Mouse (Mus musculus) kidney, postnatal 10 days (tissue): ENCODE measurements around the gene Gm20458.
A peak's percentile ranks its signal among the peaks of the same experiment; 100 is the strongest.

Source experiments
- DNase-seq: peaks from one replicate; pipeline ENCODE4 v3.0.0; 2021; ENCODE audit warnings: mixed read lengths

Gm20458 gene

DNA sequence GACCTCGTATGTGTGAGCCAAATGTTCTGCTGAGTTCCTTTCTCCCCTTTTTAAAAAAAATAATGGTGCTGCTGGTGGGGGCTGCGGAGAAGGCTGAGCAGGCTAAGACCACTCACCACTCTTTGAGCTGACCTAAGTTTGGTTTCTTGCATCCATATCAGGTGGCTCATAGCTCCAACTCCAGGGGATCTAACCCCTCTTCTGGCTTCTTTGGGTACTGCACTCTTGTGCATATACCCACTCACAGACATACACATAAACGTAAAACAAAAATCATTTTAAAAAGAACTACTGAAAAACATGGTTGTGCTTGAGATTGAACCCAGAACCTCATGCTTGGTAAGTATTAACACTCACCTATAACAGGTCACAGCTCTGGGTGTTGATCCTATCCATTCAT lies 44.2 kb downstream of the Gm20458 start:
- DNase-seq: no peak

DNA sequence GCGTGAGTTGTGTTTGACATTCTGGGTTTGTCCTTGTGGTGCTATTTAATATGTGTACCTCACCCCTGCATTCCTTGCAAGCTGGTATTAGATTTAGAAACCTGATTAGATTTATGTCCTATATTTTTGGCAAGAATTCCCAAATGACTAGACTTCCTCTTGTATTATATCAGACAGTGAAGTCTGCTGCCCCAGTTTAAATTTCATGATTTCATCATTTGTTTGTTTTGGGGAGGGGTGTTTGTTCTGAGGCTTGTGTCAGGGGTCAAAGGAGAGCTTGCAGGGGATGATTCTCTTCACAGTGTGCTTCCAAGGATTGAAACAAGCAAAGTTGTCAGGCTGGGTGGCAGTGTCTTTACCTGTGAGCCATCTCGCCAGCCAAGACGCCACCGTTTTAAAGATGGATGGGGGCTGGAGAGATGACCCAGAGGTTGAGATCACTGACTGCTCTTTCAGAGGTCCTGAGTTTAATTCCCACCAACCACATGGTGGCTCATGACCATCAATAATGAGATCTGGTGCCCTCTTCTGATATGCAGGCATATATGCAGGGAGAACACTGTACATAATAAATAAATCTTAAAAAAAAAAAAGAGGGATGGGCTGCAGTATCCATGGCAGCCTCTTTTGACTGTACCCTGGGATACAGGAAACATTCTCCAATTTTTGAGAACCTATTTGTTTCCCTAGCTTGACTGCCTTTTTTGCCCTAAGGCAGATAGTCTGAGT lies 45.0 kb downstream of the Gm20458 start:
- DNase-seq: no peak

DNA sequence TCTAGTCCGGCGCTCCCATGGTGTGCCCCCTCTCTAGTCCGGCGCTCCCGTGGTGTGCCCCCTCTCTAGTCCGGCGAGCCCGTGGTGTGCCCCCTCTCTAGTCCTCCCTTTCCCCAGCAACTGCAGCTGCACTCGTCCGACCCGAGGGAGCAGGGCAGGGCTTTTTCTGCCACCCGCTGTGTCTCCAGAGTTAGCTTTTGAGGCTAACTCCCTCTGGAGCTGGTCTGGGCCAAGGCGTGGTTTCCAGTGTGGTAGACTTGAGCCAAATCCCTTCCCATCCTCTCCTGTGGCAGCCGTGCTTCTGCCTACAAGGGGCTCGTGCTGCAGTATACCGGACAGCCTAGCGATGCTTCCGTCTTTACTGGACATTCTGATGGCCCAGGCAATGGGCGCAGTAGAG lies 47.0 kb downstream of the Gm20458 start:
- DNase-seq: no peak

DNA sequence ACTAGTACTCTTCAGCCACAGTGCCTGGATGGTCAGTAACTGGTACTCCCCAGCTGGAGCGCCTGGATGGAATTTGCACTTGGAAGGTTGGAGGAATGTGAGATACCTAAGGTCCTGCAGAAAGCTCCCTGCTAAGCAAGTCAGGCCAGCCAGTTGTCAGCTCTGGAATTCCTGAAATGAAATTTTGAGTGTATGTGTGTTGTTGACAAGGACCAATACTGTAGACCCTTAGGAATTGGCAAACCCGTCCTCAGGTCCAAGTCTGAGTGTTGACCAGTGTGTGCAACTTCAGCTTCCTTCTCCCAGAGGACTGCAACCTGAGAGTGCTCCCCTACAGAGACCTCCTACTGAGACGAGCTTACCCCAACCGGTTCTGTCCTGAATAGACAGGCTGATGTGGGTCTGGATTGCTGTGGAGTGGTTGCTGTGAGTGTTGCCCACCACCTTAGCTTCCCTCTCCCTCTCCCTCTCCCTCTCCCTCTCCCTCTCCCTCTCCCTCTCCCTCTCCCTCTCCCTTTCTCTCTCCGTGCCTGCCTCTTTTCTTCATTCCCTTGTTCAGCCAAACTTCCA lies 49.9 kb downstream of the Gm20458 start:
- peak; percentile 67 for DNase-seq

DNA sequence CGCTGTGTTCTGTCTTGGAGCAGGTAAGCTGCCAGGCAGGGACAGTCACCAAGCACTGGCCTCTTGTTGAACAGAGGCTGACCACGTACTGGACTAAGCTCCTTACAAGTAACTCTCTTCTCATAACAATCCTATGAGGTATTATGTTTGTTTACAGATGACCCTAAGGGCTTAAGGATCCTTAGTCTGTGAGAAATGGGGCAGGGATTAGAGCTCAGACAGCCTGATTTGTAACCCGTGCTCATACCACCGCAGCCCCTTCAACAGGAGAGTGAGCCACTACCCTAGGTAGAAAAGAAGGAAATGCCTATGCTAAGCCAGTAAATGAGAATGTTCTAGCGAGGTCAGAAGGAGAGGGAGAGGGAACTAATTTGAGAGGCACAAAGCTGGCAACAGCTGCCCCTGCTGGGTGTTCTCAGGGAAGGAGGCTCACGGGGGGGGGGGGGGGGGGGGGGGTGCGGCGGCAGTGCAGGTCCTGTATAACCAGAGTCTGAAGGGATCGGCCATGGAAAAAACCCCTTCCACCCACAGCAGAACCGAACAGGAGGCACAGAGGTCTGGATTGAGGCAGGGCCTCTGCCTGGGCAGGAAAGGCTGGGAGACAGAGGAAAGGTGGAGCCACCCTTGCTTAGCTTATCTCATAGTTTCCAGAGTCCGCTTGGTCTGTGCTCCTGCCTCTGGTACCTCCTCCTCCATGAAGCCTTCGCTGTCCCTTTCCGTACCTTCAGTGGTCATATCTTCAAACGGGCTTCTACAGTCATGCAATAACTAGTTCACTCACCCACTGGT lies 51.5 kb downstream of the Gm20458 start:
- no peak for DNase-seq

DNA sequence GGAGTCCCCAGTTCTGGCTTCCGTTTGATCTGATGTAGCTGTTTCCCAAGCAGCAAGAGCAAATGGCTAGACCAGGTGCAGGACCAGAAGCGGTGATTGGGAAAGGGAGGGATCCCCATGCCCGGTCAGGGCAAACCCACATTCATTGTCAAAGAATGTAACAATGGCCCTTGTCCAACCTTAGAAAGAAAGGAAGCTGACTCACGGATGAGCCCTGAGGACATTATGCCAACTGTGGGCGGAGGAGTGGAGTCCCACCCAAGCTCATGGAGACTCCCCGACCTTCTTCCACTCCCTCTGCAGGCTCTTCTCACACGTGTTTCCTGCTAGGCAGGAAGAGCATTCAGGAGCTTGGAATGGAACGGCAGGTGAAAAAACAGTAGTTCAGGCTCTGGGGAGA lies 52.6 kb downstream of the Gm20458 start:
- DNase-seq: peak; percentile 57

DNA sequence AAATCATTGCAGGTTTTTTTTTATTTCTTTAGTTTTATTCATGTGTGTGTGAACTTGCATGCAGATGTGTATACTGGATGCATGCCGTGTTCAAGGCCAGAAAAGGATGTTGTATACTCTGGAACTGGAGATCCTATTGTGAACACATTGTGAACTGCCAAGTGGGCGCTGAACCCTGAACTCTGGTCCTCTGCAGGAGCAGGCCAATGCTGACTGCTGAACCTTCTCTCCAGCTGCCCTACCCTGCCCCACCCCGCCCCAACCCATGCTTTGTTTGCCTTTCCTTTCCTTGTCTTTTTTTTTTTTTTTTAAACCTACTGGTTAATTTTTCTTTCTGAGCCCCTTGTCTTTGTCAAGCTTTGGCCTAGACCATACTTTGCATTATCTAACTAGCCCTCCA lies 54.1 kb downstream of the Gm20458 start:
- DNase-seq: no peak

DNA sequence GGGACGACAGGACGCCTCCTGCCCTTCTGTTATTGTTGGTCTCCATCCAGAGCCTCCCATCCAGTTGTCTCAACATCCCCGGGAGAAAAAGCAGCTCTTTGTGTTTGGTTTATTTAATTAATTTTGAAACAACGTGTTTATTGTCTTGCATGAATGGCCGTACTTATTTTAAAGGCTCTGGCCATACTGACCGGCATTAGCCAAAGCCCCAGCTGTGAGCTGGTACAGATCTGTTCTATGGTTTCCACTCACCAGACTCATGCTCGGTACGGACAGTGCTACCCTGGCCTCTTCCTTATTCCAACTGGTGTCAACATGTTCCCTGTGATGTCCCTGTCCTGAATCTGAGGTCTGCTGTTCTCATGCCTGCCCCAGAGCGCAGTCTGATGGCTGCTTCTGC lies 55.1 kb downstream of the Gm20458 start:
- DNase-seq: no peak

DNA sequence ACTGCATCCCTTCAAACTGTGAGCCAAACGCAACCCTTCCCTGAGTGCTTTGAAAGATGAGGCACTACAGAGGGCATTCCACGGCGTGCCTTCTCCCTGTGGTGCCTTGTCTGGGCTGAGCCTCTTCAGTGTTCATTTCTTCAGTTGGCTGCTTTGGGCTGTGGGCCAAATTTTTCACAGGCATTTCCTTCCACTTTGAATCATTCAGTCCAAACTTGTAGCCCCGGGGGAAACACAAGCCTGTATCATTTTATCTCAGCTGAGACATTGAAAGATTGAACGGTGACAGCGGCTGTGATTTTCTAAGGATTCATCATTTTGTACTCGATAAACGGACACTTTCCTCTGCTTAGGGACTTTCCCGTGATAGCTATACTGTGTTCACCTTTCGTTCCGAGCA lies 55.8 kb downstream of the Gm20458 start:
- no peak for DNase-seq

DNA sequence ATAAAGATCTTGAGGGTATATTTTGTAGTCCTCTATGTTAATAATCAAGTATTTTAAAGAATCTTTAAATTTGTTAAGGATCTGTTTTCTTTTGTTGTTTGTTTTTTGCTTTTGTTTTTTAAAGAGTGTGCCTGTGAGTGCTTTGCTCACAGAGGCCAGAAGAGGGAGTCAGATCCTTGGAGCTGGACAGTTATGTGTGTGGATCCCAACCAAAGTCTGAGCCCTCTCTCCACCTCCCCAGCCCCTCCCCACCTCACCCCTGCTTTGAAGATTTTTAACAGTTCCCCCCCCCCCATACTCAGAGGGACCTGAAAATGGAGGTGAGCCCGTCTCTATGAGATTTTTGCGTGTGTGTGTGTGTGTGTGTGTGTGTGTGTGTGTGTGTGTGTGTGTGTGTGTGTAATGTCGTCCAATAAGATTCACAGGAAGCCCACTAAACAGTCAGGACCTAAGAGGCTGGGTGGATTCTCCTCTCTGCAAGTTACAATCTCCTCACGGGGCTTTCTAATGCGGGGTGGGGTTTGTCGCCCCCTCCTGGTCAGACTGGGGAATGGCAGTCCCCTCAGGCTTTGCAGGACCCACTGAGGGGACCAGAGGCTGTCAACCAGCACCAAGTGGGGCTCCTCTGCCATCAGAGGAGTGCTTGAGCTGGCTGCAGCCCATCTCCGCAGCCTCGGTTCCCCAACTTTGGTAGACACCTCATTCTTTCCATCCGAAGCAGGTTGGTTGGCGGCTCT lies 56.9 kb downstream of the Gm20458 start:
- DNase-seq: peak; percentile 71

DNA sequence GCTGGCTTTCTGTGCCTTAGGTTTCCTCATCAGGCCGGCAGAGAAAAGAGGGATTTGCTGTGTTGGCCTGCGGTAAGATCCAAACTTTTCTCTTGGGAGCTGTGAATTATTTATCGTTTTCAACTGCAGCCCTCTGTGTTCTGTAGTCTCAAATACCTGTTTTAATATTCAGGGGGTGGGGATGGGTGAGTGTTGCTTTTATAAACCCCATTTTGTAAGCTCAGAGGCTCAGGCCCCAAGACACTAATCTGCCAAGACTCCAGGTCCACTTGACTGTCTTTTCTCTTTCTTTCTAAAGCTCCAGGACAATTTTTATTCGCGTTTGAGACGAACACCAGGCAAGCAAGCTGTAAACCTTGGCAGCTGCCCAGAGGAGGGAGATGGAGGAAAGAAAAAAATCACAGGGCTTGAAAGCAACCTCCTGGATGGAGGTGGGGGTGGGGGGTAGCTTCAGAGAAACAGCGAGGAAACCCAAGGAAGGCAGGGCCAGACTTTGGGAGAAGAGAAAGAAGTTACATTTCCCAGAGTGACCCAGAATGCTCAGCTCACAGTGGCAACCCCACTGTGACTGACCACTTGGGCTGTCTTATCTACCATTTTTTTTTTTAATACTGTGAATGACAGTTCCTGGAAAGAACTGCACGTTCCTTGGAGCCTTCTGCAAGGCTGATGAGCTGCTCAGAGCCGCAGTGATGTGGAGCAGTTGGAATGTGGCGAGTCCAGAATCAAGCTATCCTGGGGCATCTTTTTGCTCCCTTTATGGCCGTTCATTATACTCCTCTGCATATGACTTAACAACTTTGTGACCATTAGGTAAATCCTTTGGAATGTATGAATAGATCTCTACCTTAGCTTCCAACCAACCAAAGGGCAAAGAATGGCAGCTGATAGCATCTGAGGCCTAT lies 57.8 kb downstream of the Gm20458 start:
- peak; percentile 36 for DNase-seq

DNA sequence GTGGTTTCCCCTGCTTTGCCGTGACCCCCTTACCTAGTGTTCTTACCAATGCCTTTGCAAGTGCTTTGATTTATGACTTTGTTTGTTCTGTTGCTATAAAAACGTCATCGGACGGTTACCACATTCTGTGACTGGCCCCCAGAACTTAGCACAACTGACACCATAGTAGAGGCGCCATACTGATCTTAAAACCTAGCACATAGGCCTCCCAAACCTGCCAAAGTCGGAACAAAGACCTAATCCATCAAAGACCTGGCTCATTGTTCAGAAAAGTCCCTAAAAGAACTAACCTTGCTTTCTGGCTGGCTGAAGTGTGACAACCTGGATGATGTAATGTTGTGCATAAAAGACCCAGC lies 58.4 kb downstream of the Gm20458 start:
- DNase-seq: no peak

DNA sequence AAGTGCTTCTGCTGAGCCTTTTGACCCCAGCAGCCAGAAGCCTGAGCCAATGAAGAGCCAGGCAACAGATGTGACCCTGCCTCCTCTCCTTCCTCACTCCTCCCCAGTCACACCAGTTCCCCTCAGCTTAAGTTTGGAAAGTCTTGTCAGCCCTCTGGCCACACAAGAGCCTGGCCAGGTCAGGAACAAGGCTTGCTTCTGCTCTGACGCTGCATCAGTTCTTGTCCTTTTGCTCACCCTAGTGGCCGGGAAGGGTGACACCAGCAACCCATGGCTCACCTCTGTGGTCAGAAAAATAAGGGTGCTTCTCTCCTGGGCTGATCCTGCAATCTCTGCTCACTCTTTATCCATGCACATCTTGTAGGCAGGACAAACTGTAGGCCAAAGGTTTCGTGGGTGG lies 60.0 kb downstream of the Gm20458 start:
- DNase-seq: peak; percentile 77

DNA sequence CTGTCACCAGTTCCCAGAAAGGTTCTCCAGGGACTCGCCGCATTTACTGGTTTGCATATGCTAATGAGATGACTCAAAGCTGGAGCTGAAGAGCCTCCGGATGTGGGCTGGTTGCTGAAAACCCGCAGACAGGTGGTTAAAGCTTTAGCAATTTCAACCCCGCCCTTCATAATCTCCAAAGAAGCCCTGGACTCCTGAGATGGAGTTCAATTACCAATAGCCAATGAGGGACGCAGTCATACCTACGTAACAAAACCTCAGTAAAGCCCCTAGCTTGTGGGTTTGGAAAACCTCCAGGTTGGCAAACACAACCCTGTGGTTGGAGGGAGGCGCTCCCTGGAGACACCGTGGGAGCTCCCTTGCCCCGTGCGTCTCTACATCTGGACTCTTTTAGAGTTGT lies 61.1 kb downstream of the Gm20458 start:
- no peak for DNase-seq

DNA sequence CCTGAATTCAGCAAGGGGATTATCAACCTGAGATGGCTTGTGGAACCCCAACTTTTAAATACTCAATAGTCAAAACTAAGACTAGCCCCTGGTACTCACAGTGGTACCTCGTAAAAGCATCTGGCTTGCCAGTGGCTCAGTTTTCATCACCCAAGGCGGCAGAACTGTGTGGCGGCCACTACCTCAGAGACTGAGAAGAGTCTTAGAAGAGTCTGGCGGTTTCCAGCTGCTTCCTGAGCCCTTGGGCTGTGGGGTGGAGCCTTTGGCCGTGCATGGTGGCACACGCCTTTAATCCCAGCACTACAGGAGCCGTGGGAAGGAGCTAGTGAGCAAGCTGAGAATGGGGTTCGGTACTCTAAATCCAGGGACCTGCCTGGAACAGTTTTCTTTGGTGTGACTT lies 61.5 kb downstream of the Gm20458 start:
- no peak for DNase-seq

DNA sequence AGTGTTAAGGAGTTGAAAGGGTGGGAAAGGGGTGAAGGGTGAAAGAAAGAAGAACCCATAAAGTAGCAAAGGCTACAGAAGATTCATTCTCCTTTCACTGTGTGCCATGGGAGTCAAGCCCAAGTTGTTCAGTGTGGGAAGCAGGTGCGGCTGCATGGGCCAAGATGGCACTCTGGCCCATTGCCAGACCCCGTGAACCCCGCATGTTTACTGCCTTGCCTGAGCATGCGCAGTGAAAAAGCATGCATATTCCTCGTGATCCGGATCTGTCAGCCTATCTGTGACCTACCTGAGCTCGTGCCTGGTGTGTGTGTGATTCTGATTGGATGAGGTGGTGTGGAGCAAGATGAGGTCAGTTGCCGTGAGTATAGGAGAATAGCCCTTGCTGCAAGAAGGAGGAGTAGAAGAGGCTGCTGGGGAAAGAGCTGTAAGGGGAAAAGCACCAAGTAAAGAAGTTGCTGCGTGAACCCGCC lies 62.6 kb downstream of the Gm20458 start:
- DNase-seq: no peak

DNA sequence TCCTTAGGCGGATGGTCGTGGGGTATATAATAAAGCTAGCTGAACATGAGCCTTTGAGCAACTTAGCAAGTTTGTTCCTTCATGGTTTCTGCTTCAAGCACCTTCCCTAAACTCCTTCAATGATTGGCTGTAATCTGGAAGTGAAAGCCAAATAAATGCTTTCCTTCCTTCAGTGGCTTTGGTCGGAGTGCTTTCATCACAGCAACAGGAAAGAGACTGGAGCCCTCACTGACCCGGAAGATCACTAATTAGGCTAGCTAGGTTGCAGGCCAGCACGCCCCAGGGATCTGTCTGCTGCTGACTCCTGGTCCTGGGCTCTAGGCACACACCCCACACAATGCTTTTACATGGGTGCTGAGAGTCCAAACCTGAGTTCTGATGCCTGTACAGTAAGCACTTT lies 67.8 kb downstream of the Gm20458 start:
- no peak for DNase-seq

DNA sequence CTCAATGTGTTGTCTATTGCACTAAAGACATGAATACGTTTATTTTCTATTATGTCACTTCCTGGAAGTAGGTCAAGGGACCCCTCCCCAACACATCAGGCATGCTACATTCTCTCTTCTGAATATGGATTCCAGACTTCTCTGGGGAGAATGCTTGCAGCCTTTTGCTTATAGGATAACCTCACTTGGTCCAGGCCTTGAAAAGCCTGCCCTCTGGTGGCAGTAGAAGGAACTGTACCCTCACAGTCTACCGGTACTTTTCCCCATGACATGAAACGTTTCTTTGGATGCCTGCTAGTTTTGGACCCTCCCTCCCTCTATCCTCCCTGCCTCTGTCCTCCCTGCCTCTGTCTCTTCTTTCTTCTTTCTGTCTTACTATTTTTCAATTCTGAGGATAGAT lies 70.4 kb downstream of the Gm20458 start:
- DNase-seq: peak; percentile 89

DNA sequence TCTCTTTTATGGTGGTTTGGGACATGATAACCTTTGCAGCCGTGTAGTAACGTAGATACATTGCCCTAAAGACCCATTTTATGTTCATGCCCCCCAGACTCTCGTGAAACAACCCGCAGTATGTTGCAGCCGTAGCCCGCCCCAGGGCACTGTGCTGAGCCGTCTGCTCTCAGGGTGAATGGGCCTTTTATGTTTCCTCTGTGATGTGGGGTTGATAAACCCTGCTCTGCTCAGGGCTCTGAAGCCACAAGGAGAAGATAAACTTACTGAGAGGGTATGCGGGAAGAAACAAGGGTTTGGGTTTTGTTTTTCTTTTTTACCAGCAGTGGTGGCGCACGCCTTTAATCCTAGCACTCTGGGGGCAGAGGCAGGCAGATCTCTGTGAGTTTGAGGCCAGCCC lies 73.5 kb downstream of the Gm20458 start:
- DNase-seq: no peak

DNA sequence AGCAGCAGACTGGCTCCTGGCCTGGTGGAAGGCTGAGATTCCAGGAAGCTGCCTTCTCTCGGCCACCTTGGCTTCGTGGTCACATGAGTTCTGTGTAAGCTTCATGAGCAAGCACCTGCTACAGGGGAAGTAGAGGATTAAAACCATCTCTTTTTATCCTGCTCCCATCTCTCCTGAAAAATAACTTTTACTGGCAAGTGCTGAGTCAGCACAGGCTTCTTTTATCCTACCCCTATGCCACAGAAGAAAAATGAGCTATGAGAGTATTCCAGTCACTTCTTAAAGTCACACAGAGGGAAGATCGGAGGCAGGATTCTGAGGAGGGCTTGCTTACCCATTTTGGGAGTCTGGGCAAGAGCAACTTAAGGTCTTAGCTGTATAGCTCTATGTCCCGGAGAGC lies 76.2 kb downstream of the Gm20458 start:
- DNase-seq: no peak
